Mouse (Mus musculus): Measurements from ENCODE around the gene Klhdc7b.

Gene Klhdc7b

DNA sequence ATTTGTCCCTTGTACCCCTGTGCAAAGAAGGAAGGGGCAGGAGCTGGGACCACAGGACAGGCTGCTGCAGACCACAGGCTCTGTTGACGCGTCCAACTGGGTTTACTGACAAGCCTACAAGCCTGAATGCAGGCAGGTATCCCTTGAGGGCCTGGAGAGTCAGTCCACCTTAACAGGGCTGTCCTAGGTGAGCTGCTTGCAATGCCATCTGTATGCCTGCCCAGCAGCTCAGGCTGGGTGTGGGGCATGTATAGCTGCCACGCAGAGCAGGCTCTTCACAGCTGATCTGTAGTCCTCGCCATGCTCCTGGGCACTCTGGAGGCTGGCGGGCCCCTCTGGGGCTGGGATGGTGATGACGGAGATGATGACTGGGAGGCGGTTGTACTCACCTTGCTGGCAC lies at the start of gene Klhdc7b:
TSS of gene Klhdc7b (plus strand) at position 301 of the 400 bp plus-strand sequence.
- no peak for DNase-seq (ENCODE audit: low read depth, low spot score)

DNA sequence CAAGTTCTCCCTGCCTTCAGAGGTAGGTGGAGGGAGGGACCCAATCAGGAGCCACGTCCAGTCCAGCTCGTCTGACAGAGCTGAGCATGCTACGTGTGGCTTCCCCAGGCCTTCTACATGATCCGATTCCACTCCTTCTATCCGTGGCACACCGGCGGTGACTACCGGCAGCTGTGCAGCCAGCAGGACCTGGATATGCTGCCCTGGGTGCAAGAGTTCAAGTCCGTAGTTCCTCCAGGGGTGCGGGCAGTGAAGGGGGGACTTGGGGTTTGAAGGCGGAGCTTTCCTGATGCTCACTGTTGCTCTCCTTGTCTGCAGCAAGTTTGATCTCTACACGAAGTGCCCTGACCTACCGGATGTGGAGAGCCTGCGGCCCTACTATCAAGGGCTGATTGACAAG lies 48.3 kb upstream of the Klhdc7b start:
- DNase-seq (ENCODE audit: low read depth, low spot score), result no peak

- no peak for DNase-seq (ENCODE audit: low read depth, low spot score)
Observed at GRCm38 (mm10) chr15:89339696-89340095, 45.0 kb upstream of the Klhdc7b start.

- DNase-seq (ENCODE audit: low read depth, low spot score), result no peak
Observed at GRCm38 (mm10) chr15:89340136-89340535, 44.6 kb upstream of the Klhdc7b start.

DNA sequence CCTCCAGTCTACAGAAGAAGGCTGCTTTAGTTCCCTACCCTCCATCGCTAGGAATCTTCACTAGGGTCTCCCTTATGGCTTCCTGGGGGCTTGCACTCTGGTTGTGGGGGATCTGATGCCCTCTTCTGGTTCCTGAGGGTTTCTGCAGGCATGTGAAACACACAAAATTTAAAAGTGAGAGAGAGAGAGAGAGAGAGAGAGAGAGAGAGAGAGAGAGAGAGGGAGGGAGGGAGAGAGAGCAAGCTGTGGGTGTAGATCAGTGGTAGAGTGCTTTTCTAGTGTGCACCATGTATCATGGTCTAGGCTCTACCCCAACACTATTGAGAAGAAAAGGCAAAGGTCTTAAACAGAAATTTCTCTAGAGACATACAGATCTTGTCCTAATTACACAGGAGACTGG lies 43.0 kb upstream of the Klhdc7b start:
- DNase-seq (ENCODE audit: low read depth, low spot score), result no peak

- no peak for DNase-seq (ENCODE audit: low read depth, low spot score)
Observed at GRCm38 (mm10) chr15:89343325-89343724, 41.4 kb upstream of the Klhdc7b start.

DNA sequence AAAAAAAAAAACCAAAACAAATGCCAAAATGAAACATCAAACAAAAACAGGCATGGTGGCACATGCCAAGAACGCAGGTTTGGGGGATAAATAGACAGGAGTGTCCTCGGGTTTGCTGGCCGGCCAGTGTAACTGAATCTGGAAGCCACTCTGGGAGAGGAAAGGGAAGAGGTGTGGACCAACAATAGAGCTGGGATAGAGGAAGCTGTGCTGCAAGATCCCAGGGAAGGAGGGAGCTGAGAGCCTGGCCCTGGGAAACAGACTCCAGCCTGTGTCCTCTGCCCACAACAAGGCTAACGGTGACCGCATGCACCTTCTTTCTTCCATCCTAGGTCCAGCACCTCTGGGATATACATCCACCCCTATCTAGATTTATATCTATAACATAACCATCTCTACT lies 34.3 kb upstream of the Klhdc7b start:
- no peak for DNase-seq (ENCODE audit: low read depth, low spot score)

DNA sequence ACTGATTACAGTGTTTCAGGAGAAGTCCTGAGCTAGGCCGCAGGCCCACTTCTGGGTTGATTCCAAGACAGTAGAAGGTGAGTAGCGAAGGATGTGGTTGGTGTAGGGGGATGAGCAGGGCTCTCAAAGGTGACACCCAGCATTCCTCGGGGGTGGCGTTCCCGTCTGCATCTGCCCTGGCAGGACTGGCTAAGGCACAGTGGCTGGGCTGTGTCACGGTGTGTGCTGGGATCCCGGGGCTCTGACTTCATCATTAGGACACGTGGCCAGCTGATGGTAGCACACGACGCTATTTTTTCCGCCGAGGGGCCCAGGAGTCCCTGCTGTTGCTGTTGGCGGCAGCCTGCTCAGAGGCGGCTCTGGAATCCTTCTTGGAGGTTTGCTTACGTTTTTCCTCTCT lies 33.4 kb upstream of the Klhdc7b start:
- no peak for DNase-seq (ENCODE audit: low read depth, low spot score)

DNA sequence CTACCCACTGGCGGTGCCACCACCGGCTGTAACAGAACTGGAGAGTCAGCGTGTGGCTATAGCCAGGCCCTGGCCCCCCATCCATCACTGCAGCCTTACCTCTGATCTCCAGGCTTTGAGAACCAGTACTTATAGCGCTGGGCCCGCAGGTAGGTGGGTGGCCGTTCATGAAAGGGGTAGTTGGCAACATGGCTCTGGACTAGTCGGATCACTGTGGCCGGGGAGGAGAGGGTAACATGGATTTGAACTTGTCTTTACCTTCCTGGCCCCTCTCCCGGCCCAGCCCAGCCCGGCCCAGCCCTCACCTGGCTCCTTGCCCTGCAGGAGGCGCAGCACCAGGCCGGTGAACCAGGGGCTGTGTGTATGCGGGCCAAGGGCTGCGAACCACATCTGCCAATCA lies 32.7 kb upstream of the Klhdc7b start:
- no peak for DNase-seq (ENCODE audit: low read depth, low spot score)

GRCm38 (mm10) chr15:89352795-89353194 lies 31.9 kb upstream of the Klhdc7b start:
- no peak for DNase-seq (ENCODE audit: low read depth, low spot score)

- DNase-seq (ENCODE audit: low read depth, low spot score), result no peak
Observed at GRCm38 (mm10) chr15:89353837-89354236, 30.9 kb upstream of the Klhdc7b start.

- DNase-seq (ENCODE audit: low read depth, low spot score), result no peak
Observed at GRCm38 (mm10) chr15:89354455-89354854, 30.3 kb upstream of the Klhdc7b start.

DNA sequence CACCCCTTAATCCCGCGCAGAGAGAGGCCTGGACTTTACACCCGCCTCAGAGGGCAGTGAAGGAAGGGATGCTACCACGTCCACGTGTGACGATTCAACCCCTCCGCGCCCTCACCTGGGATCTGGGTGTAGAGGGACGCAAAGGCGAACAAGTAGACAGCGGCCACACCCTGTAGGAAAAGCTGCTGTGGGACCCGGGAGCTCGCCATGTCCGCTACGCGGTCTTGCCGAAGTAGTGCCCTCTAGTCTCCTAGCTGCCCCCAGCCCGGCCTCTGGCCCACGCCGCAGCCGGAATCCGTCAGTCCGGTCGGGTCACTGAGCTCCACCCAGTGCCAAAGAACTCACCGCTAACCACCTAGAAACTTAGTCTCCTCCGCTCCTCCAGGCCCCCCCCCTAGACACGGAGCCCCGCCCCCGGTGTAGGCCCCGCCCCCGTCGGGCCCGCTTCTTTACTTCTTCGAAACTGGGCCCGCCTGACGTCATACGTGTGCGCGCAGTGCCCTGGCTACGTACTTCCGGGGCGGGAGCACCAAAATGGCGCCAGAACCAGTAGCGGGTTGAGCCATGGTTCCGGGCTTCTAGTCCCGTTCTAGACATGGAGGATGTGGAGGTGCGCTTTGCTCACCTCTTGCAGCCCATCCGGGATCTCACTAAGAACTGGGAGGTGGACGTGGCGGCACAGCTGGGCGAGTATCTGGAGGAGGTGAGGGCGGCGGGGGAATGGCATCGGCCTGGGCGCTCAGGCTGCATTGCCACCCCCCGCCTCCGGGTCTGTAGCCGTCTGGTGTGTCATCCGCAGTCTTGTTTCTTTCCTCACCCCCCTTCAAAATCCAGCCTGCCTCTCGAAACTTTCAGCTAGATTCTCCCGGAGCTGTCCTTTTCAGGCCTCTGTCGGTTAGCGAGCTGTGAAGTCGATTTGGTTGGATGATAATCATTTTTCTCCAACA lies 29.2 kb upstream of the Klhdc7b start, which contains the start of the genes Lmf2 and Ncaph2:
TSS of gene Lmf2 (minus strand) at position 419 of the 947 bp plus-strand sequence.
TSS of gene Ncaph2 (plus strand) at position 479 of the 947 bp plus-strand sequence.
- peak; percentile 94 for DNase-seq (ENCODE audit: low read depth, low spot score)

GRCm38 (mm10) chr15:89356372-89356771 lies 28.3 kb upstream of the Klhdc7b start:
- no peak for DNase-seq (ENCODE audit: low read depth, low spot score)

DNA sequence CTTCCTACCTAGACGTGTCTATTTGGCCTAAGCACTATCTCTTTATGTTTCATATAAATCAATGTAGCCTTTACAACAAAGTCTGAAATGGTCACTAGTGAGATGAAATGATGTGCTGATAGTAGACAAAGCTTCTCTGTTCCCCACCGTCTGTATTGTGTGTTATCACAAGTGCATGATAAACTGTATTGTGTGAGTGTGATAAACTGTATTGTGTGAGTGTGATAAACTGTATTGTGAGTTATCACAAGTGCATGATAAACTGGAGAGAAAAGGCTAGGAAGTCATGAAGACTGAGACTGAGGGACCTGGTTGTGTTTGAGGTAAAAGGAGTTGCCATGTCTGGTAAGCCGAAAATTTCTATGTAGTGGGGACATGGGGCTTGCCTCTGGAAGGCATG lies 25.9 kb upstream of the Klhdc7b start:
- DNase-seq (ENCODE audit: low read depth, low spot score), result no peak

DNA sequence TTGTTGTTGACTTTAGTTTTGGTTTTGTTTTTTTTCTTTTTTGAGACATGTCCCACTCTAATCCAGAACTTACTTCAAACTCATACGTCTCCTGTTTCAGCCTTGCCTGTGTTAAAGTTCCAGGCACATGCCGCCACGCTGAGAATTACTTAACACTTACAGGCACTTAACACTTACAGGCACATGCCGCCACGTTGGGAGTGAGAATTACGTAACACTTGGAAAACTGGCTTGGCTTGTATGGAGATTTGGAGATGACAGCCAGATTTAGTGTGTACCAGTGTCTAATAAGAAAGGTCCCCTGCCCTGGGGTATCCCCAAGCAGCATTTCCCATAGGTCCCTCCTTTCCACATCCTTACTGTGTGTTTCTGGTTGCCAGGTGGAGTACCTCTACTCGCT lies 21.7 kb upstream of the Klhdc7b start:
- no peak for DNase-seq (ENCODE audit: low read depth, low spot score)

GRCm38 (mm10) chr15:89365141-89365551 lies 19.6 kb upstream of the Klhdc7b start:
- DNase-seq (ENCODE audit: low read depth, low spot score), result no peak

- DNase-seq (ENCODE audit: low read depth, low spot score), result no peak
Observed at GRCm38 (mm10) chr15:89372068-89372467, 12.6 kb upstream of the Klhdc7b start.

- no peak for DNase-seq (ENCODE audit: low read depth, low spot score)
Observed at GRCm38 (mm10) chr15:89372536-89372935, 12.2 kb upstream of the Klhdc7b start.

- DNase-seq (ENCODE audit: low read depth, low spot score), result no peak
Observed at GRCm38 (mm10) chr15:89373027-89373761, 11.5 kb upstream of the Klhdc7b start.

GRCm38 (mm10) chr15:89373762-89374248 lies 10.9 kb upstream of the Klhdc7b start, which contains the start of gene Sco2:
Gene Sco2, minus strand, starts transcription at chr15:89373846.
- DNase-seq (ENCODE audit: low read depth, low spot score), result peak; percentile 71

GRCm38 (mm10) chr15:89374340-89374739 lies 10.4 kb upstream of the Klhdc7b start:
- DNase-seq (ENCODE audit: low read depth, low spot score), result no peak
